Mouse (Mus musculus) cerebellum, adult 9-10 months (tissue): ENCODE results near the gene Atp6v1g2.

Source experiments
- DNase-seq: peaks from one replicate; pipeline ENCODE4 v3.0.0; 2022

The Atp6v1g2 gene

DNA sequence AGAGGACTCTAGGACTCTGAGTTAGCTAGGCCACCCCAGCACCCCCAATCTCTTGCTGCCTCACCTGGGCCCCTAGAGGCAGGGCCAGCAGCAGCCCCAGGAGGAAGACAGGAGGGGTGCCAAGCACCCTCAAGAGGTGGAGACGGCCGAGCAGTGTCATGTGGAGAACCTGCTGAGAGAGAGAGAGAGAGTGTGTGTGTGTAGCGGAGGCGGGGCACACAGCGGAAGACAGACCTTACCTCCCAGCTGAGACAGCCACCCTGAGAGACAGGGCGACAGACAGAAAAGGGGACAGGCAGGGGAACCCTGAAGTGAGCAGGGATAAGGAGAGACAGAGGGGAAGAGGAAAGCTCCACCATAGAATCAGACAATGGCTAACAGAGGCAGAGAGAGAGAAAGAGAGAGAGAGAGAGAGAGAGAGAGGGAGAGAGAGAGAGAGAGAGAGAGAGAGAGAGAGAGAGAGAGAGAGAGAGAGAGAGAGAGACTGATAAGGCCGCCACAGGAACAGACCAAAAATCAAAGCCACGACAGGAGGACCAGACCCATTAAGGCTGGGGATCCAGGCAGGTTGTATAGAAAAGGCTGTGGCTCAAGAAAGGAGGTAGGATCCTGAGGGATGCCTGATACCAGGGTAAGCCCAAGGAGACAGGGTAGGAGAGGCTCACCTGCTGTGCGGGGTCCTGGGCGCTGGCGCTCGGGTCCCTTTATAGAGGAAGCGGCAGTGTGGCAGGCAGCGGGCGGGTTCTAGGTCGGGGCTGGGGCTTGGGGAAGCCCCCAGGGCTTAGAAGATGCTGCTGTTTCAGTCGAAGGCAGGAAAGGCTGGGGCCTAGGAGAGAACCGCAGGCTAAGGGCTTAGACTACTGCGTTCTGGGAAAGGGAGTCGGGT is 28.7 kb upstream of the Atp6v1g2 start, which contains the start of gene Lta:
Gene Lta (minus strand): TSS at position 858 of the 886 bp plus-strand sequence.
- DNase-seq, result no peak

- no peak for DNase-seq
These were observed 28.1 kb upstream of the Atp6v1g2 start for GRCm38 (mm10) chr17:35205380-35205769.

DNA sequence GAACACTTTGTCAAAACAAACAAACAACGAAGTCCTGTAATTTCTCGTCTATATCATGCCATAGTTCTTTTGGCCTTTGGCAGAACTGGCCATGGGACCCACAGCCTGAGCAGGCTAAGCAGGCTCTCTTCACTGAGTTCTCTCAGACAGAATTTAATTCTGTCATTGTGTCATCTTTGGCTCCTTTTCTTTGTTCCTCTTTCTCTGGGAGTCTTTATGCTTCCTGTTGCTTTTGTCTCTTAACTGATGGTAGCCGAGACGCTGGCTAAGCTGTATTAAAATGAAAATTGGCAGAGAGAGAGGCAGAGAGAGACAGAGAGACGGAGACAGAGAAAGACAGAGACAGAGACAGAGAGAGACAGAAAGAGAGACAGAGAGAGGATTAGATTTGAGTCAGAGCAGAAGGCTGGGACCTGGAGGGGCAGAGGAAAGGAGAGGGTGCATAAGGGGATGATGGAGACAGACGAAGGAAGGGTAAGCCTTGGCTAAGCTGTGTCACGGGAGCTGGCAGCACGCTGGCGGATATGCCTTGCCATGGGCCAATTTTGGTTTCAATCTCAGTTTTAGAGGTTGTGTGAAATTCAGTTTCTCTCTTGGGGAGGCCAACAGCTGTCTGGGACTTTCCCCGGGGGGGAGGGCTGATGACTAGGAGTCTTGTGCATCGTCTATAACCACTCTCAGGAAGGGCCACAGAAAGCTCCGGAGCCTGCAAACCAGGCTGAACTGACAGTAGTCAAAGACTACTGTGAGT is 23.5 kb upstream of the Atp6v1g2 start:
- no peak for DNase-seq

- DNase-seq, result no peak
These were observed 22.9 kb upstream of the Atp6v1g2 start for GRCm38 (mm10) chr17:35210593-35210992.

GRCm38 (mm10) chr17:35213071-35213470 is 20.4 kb upstream of the Atp6v1g2 start:
- no peak for DNase-seq

DNA sequence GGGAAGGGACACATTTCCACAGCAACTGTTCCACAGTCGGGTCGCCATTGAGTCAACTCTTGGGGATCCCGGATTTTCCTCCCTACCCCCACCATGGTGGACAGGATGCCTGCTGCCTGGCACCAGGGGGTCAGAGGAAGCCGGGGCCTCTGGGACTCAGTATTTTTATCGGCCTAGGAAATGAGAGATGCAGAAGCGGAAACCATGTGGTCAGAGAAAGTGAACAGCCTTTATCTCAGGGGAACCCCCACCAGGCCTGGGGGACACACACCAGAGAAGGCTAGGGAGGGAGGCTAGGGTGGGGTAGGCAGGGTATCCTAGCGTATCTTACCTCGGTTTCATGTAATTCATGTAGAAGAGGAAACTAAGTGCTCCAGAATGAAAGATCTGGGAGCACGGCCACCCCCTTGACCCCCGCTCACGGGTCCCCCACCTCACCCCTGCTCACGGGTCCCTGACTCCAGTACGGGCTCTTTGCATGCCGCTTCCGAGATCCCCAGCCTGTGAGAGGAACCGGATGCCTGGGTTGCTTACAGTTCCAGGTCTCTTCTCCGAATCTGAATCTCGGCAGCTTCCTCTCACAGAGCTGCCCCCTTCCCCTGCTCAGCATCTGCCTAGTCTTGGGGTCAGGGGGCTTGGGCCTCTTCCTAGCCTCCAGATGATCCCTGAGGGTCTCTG is 14.8 kb upstream of the Atp6v1g2 start:
- no peak for DNase-seq

DNA sequence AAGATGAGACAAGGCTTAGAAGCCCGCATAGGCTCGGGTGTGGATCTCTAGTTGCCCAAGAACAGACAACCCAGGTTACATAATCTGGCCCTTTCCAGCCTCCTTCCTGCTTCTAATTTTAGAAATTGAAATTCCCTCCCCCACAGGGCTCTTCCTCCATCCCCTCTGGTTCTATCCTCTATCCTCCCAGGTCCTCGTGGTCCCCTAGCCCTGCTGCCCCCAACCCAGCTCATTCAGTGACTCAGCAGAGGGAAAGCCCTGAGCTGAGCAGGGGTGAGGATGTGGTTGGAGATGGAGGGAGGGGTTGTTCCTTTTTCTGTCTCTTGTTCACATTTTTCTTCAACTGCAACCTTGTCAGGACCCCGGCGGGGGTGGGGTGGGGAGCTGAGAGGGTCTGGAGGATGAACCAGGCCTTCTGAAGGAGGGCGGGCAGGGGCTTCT is 13.8 kb upstream of the Atp6v1g2 start:
- peak; percentile 28 for DNase-seq

GRCm38 (mm10) chr17:35220156-35220952 is 13.1 kb upstream of the Atp6v1g2 start, which contains the start of gene Gm16181:
Gene Gm16181 (plus strand): TSS chr17:35220834.
- DNase-seq, result no peak

DNA sequence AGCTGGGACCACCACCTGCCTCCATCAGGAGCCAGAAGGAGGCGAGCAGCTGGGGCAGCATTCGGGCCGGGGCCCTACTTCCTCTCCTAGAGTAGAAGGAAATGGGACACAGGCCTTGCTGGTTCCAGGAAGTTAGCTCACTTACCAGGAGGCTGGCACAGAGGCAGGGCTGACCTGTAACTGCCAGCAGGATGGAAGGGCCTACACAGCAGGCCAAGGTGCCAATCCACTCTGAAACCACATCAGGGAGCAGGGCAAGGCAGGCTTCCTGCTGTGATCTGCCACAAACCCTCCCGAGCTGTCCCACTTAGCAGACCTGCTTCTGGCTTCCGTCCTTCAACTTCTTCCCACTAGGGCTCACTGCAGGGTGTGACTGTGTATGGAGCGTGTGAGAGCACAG is 11.2 kb upstream of the Atp6v1g2 start:
- DNase-seq, result no peak

DNA sequence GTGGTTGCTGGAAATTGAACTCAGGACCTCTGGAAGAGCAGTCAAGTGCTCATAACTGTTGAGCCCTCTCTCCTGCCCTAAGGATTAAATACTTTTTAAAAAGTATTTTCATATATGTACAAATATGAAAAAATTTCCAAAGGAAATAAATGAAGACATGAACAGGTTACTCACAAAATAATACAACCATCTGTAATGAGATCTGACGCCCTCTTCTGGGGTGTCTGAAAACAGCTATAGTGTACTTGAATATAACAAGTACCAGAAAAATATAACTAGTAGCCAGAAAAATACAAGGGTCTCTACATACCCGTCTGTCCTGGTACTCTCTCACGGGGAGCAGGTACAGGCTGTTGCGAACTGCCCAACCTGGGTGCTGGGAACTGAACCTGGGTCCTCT is 8.8 kb upstream of the Atp6v1g2 start:
- DNase-seq, result no peak

DNA sequence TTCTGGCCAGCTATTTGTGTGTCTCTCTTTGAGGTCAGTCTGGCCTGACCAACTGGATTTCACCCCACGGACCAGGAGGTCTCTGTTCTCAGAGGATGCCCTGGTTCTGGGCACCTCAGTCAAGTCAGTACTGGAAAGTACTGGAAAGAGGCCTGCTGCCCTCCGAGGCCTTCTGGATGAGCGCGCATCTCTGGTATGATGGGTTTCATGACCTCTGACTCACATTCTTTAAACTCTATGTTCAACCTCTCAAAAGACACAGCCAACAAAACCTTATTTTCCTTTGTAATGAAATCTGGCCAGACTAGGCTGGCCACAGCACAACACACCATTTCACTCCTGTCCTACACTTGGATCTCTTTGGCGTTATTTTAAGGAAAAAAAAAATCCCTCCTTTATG is 8.0 kb upstream of the Atp6v1g2 start:
- DNase-seq, result no peak

DNA sequence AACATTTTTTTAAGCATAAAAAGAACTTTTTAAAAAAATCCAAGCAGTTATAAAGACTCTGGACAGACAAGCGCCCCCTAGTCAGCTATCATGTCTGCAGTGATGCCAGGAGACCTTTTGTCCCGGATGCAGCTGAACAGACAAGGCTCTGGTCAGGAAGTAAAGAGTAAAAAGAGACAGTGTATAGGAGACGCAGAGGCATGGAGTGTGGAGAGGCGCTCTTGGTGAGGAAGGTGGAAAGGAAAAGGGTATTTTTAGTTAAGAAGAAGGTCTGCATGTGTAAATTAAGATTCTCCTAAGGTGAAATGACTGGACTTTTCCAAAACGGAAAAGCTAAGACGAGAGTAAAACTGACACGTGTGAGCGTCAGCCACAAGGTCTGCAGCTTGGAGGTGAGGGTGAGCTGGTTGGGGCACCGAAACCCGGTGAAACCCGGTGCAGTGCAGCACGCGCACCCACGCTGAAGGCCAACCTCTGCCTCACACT is 6.9 kb upstream of the Atp6v1g2 start:
- no peak for DNase-seq

DNA sequence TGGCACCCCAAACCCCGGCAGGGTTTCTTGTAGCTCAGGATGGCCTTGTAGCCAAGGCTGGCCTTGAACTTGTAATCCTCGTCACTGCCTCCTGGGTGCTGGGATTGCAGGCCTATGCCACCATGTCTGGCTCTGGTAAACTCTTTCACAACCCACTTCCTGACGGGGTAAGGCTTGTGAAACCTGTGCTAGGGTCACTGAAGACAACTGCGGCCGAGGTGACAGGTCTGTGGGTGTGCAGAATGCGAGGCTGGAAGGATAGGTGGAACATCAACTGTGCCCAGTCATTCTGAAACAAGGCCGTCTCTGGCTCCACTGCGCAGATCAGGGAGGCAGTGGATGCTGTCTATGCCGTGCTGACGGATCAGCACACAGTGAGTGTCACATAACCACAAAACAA is 2.4 kb upstream of the Atp6v1g2 start:
- DNase-seq, result no peak

GRCm38 (mm10) chr17:35232043-35232442 is 1.4 kb upstream of the Atp6v1g2 start:
- DNase-seq, result peak; percentile 84

- DNase-seq, result no peak
These were observed 801 bp upstream of the Atp6v1g2 start for GRCm38 (mm10) chr17:35232659-35233058.

GRCm38 (mm10) chr17:35234090-35234489 is 630 bp downstream of the Atp6v1g2 start:
- peak; percentile 40 for DNase-seq

- peak; percentile 60 for DNase-seq
These were observed 1.4 kb downstream of the Atp6v1g2 start for GRCm38 (mm10) chr17:35234903-35235302.

DNA sequence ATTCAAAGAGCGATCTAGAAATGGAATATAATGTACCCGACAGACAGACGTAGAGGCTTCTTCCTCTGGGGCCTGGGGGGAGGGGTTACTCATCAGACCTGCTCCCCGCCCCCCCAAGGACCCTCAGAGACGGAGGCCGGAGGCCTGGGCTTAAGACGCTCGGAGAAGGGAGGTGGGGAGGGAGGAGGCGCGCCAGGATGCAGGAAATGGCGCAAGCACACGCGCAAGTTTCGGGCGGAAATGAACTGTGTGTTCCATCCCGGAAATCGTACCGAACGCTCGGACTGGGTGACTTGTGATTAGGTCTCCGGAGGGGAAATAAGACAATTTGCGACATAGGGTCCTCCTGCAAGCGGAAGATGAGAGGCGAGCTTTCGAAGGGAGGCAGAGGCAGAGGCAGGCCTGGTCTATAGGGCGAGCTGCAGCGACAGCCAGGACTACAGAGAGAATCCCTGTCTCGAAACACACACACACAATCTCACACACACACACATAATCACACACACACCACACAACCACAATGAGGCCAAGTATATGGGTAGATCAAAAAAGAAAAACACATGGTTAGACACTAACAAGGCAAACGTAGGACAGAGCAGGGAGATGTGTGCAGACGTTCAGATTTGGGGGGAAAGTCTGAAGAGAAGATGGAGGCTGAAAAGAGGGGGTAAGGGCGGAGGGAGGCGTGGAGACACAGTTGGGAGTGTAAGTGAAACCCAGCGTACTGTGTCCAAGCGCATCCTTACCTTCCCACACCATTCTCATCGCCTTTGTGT is 2.3 kb downstream of the Atp6v1g2 start, which contains the start of gene Nfkbil1:
Gene Nfkbil1 (minus strand): TSS at position 179 of the 776 bp plus-strand sequence.
- peak; percentile 94 for DNase-seq

GRCm38 (mm10) chr17:35236390-35236746 is 2.9 kb downstream of the Atp6v1g2 start:
- DNase-seq, result peak; percentile 99

DNA sequence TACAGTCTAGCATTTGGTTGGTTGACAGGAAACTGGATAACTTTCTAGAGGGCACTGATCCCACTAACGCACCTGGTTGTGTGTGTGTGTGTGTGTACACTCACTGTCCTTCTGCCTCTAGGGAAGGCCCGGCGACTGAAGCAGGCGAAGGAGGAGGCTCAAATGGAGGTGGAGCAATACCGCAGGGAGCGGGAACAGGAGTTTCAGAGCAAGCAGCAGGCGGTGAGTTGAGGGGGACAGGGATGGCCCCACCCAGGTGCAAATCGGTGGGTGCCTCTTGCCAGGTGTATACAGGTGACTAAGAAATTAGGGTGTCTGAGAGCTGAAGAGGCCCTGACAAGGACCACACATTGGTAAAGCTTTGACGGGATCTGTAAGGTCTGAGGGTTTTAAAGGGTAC is 3.5 kb downstream of the Atp6v1g2 start:
- DNase-seq, result peak; percentile 74

DNA sequence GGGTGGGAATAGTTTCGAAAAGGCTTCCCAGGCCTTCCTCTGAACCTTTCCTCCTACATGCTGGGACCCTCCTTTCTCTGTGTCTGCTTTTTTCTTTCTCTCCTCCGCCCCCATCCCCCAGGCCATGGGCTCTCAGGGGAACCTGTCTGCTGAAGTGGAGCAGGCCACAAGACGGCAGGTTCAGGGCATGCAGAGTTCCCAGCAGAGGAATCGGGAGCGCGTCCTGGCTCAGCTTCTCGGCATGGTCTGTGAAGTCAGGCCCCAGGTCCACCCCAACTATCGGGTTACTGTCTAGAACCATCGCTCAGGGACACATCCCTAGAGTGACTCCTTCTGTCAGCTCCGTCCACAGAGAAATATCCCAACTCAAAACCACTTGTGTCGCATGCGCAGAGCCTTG is 4.0 kb downstream of the Atp6v1g2 start:
- peak; percentile 61 for DNase-seq
